Mouse (Mus musculus): ENCODE results near the gene Tob2.
A peak's percentile ranks its signal among the peaks of the same experiment; 100 is the strongest.

Gene Tob2

DNA sequence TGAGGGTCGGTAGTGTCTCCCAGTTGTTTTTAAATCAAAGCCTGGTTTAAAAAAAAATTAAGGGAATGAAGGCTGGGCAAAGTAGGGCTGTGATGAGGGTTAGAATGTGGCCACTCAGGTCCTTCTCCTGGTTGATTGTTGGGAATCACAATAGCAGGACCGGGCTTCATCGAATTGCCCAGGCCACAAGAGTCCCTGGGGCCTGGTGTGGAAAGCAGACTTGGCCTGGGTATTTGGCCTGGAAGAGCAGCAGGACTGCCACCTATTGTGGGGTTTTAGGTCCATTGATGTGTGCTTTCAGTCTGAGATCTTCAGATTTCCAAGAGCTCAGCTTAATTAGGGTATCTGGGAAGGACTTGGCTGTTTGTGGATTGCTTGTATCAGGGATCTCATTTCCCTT lies 46.3 kb downstream of the Tob2 start:
- no peak for DNase-seq (ENCODE audit: inconsistent ontology term)

DNA sequence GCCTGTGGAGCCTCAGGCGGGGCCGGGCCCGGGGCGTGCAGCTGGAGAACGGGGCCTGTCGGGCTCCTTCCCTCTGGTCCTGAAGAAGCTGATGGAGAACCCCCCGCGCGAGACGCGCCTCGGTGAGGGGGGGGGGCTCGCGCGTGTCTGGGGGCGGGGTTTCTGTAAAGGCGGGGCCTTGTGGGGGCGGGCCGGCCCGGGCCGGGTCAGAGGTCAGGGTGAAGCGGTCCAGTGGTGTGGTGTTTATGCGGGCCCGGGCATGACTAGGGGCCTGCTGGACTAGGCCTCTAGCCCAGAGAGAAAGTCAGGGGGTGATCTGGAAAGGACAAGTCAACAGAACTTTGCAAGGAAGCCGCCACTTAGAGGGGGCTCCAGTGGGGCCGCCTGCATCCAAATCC lies 47.0 kb downstream of the Tob2 start:
- no peak for DNase-seq (ENCODE audit: inconsistent ontology term)

DNA sequence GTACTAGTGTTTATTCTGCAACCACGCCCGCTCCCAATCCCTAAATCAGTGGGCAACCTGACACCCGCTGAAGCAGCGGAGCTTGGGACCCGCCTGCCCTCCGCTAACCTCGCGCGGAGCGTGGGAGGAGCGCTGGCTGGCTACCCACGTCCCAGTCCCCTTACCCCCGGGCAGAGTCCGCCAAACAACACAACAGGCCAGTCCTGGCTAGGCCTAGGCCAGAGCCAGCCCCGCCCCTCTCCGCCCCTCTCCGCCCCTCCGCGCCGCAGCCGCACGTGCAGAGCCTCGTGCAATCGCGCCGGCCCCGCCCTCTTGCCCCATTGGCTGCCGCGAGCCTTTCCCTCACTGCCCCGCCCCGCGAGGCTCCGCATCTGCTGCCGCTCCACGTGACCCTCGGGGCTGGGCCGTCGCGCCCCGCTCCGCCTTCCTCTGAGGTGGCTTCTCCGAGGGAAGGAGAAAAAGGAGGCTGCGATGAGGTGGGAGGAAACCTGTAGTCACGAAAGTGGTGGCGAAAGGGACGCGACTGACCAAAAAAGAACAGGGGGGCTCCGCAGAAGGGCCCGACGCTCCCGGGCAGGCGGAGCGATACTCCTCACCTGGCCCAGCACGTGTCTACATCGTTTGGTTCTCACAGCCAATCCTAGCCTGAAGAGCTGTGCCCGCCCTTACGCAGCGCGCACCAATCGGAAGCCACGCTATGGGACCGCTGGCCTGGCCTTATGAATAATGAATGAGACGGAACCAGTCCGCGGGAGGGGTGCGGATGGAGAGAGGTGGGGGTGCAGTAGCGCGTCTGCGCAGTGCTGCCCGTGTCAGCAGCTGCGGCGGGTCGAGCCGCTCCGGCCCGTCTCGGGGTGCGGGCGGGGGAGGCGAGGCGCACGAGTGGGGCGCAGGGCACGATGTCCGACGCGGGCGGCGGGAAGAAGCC lies 47.7 kb downstream of the Tob2 start:
- peak; percentile 99 for DNase-seq (ENCODE audit: inconsistent ontology term)

DNA sequence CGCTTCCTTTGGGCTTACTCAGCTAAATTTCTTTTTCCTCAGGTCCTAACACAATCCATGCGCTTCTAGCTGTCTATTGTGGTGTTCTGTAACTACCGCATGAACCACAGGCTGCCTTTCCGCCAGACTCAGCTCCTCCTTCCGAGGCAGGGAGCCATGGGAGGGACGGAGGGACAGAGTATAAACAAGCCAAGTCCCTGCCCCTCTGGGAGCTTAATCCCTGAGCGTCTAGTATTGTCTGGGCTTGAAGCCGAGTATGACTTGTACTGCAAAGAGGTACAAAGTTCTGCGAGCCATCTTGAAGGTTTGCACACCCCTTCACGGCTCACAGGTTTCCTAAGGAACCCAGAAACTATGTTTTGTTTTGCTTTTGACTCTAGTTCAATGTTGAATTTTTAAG lies 48.4 kb downstream of the Tob2 start:
- DNase-seq (ENCODE audit: inconsistent ontology term) = peak; percentile 97

DNA sequence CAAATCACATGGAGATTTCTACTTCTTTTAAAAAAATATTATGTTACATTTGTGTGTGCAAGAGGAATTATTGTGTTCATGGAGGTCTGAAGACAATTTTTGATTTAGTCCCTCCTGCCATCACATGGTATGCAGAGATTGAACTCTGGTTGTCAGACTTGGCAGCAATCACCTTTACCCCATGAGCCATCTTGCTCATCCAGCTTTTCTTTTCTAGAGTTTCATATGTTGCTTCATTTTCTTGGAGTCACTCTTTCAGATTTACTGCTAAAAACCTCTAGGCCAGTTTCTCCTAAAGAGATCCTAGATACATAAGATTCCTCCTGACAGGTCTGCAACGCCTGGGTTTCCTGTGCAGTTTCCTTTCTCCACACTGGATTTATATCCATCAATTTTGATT lies 49.0 kb downstream of the Tob2 start:
- no peak for DNase-seq (ENCODE audit: inconsistent ontology term)

DNA sequence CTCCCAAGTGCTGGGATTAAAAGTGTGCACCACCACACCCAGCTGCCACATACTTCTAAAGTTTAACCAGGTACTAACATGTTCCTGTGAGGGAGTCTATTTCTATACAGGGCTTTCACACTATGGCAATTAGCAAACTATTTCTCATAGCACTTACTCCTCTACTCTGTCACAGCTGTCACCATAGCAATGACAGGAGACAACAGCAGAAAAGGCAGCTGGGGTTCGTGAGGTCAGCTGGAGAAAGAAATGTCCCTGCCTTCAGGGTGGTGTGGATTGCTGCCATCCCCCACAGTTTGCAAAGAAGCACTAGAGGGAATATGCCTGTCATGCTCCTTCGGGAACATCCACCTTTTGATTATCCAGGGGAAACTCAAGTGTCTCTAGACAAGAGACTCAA lies 49.8 kb downstream of the Tob2 start:
- no peak for DNase-seq (ENCODE audit: inconsistent ontology term)

DNA sequence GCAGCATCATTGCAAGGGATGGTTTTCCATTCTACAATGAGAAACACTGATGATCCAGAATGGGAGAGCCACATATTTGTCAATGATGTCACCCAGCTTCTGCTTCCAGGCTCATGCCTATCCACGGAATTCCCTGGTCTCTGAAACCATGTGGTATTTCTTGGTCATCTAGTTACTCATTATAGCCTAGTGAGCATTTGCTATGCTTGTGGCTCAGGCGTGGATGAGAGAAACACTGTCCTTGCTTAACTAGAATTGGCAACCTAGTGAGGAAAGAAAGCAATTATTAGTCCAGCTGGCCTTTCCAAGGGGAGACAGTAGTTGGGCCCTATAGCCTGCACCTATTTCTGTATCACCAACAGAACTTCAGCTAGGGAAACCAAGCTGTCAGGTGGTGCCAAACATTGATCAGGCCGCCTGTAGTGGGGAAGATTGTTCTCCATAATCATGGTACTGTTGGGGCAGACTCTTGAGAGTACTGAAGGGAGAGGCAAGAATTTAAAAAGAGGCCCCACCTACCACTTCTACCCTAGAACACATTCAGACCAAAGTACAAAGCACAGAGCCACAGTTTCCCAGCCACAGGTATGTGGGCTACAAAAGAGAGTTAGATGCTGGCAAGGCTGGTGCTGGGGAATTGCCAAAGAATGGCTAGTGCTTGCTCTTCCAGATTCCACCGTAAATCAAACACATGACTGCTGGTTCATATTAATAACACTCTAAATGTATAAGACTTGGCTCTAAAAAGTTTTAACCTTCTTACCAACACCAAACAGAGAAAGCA lies 51.8 kb downstream of the Tob2 start:
- DNase-seq (ENCODE audit: inconsistent ontology term) = peak; percentile 87

DNA sequence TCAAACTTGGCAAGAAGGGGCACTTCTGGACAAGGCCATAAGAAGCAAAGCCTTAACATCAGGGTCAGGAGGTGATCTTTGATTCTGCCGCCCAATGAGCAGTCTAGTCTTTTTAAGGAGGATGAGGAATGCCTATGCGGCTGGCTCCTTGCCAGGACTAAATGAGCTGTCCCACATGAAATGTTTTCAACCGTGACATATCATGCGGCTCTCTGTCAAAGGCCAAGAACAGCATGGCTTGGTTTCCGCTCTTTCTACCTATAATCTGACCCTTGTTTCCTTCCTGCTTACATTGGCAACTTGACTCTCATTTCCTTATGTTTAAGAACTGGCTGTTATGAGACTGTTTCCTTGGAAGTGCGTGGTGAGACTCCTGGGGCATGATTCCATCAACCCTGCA lies 53.0 kb downstream of the Tob2 start:
- peak; percentile 62 for DNase-seq (ENCODE audit: inconsistent ontology term)

DNA sequence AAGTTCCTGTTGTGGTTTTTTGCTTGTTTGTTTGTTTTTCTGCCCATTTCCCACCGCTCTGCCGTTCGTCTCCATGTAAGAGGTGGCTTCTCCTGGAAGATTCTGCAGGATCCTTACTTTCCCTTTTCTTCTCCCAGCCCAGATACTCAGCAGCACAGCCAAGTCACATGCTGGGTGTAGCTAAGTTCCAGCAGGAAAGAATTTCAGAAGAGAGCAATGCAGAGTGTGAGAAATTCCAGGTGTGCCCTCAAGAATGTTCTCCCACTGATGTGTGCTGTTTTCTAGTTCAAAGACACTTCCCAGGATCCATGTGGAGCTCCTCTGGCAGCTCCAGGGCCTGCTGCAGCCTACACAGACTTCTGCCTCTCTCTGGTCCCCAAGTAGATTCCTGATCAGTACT lies 53.7 kb downstream of the Tob2 start:
- DNase-seq (ENCODE audit: inconsistent ontology term) = no peak

DNA sequence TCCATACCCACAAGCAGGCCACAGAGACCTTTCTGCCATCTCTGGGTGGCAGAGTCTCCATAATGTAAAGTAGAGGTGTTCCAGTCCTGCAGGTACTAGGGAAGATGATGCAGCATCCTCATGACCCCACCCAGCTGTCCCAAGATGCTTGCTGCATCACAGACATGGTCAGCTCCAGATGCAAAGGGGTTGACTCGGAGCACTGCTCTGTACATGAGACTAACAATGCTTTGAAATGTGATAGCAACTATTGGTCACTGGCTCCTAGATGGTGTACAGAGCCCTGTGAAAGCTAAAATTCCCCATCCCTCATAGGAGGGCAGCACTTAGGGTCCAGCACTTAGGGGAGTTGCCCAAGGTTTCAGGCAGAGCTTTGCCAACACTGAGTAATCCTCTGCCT lies 54.4 kb downstream of the Tob2 start:
- DNase-seq (ENCODE audit: inconsistent ontology term) = no peak

DNA sequence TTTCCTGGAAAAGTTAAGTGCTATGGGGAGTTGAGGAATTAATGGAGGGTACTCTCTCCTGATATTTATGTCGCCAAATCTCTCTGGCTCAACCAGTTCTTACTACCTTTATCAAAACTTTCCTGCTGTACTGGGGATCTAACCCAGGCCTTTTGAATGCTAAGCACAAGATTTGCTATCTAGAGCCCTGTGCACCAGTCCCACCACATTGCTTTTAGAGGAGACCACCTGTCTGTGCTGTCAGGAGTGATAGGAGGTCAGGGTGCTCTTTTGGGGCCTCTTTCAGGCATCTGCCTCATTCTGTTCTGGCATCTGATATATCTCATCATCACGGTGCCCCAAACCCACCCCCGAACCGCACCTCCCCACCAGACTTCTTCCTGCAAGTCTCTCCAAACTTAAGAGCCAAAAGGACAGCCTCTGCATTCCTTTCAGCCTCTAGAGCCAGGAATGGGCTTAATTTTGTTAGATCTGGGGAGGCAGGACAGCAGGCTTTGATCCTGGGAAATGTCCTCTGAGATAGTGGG lies 55.1 kb downstream of the Tob2 start:
- DNase-seq (ENCODE audit: inconsistent ontology term) = no peak

DNA sequence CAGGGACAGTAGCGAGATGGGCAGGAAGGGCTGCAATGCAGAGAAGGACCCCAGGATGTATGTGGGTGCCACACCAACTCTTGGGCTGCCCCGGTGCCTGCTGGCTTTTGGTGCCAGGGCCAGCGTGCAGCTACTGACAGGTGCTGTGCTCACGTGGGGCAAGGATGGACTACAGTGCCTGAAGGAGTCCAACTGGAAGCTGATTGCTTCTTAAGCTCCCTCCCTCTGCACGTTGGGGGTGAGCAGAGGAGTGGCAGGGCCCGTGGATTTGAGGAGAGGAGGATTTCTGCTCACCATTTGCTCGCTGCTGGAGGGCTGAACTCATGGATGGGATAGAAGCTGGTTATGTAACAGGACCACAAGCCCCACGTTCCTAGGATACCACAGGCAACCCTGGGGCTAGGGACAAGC lies 55.6 kb downstream of the Tob2 start:
- DNase-seq (ENCODE audit: inconsistent ontology term) = peak; percentile 70

DNA sequence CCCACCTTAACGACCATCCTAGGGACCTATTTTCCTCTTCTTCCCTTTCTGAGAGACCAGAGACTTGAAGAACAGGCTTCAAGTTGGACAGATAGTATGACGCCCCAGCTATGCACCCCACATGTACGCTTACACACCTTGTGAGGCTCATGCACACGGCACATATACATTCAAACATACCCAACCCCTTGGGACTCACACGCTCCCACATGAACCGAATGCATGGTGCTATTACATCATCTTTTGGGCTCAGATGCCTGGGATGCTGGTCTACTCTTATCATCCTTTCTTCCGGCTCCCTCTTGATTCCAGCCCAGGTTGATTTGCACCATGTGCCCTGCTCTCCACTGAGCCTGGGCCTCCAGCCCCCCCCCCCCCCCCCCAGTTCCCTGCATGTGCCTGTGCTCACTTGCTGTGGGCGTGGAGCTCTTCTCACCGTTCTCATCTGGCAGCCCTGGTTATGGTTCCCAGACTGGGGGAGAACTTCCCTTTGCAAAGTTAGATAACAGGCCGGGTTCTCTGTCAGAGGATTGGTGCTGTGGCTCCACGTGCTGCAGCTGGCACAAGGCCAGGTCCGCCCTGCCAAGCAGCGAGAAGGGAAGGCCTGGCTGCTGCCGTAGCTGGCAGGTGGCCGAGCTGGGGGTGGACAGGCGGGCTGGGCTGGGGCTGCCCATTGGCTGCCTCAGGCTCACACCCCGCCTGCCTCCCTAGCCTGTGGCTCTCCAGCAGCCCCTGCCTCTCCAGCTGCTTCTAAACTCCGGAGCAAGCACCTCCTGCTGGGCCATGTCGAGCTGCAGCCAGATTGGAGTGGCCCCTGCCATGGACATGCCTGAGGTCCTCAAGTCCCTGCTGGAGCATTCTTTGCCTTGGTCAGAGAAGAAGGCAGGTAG lies 56.4 kb downstream of the Tob2 start, which contains the start of gene Tef:
TSS of gene Tef (plus strand) at position 421 of the 890 bp plus-strand sequence.
- peak; percentile 99 for DNase-seq (ENCODE audit: inconsistent ontology term)

DNA sequence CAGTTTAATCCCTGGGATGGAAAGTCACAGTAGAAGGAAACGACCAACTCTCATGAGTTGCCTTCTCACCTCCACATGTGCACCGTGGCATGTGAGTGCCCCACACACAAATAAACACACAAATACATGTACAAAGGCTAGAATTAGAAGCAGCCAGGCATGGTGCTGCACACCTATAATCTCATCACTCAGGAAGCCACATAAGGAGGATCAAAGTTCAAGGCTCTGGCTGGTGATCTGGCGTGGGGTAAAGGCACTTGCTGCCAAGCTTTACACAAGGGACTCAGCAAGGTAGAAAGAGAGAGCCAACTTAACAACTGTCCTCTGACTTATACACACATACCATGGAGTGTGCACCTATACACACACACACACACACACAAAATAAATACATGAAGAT lies 58.2 kb downstream of the Tob2 start:
- DNase-seq (ENCODE audit: inconsistent ontology term) = no peak

DNA sequence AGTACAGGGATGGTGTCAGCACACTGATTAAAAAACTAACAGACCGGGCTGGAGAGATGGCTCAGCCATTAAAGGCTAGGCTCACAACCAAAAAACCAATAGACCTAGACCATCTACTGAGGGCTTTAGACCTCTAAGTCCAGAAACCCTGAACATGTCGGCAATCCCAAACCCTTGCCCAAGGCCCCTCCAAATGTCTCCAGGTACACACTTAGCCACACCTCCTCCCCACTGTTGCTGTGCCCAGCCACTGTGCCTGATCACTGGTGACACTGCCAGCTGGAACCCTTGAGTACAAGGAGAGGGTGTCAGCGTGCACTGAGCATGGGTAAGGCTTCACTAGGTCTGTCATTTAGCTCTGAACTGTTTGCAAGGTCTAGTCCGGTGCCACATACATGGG lies 60.2 kb downstream of the Tob2 start:
- no peak for DNase-seq (ENCODE audit: inconsistent ontology term)
